Mouse (Mus musculus) limb, embryonic 14.5 days (tissue): ENCODE measurements around the gene Nek2. TPM values are rescaled to one million over a fixed set of nuclear protein-coding genes. Genes with fewer than 3 reads are reported as not detected.
A peak's percentile ranks its signal among the peaks of the same experiment; 100 is the strongest.

Experiments
- ATAC-seq: fragments of 200-750 bp; cut with Nextera tagmentation; 2 replicates; pipeline ENCODE4 v1.8.0; 2017; ENCODE audit warnings: low read depth, moderate number of reproducible peaks, moderate TSS enrichment; ENCODE audit not compliant: low FRiP score
- DNase-seq: peaks from one replicate; pipeline ENCODE4 v3.0.0-alpha.2; 2015; ENCODE audit warnings: low spot score
- H3K27ac ChIP-seq: fragments of 300-500 bp; sonication (generic); replicated peaks from 2 replicates; pipeline ENCODE4 v1.5.1; 2014; ENCODE audit warnings: low read depth, mild to moderate bottlenecking, low read length, moderate library complexity, mixed read lengths
- H3K27me3 ChIP-seq: fragments of 300-500 bp; sonication (generic); 2 replicates; pipeline ENCODE4 v1.6.1; 2014; ENCODE audit warnings: low read length, mixed read lengths; ENCODE audit not compliant: control insufficient read depth, insufficient read depth
- H3K36me3 ChIP-seq: fragments of 300-500 bp; sonication (generic); 2 replicates; pipeline ENCODE4 v1.6.1; 2014; ENCODE audit warnings: mild to moderate bottlenecking, low read length, moderate library complexity, mixed read lengths; ENCODE audit not compliant: control insufficient read depth, insufficient read depth
- H3K4me1 ChIP-seq: fragments of 300-500 bp; sonication (generic); 2 replicates; pipeline ENCODE4 v1.6.1; 2014; ENCODE audit warnings: antibody characterized with exemption, low read length, mixed read lengths; ENCODE audit not compliant: control insufficient read depth, insufficient read depth
- H3K4me2 ChIP-seq: fragments of 300-500 bp; sonication (generic); replicated peaks from 2 replicates; pipeline ENCODE4 v1.6.1; 2014; ENCODE audit warnings: low read depth, mild to moderate bottlenecking, low read length, moderate library complexity; ENCODE audit not compliant: severe bottlenecking
- H3K4me3 ChIP-seq: fragments of 300-500 bp; sonication (generic); replicated peaks from 2 replicates; pipeline ENCODE4 v1.5.1; 2014; ENCODE audit warnings: low read length
- H3K9ac ChIP-seq: fragments of 300-500 bp; sonication (generic); 2 replicates; pipeline ENCODE4 v1.6.1; 2014; ENCODE audit warnings: mild to moderate bottlenecking, low read depth, low read length, moderate library complexity; ENCODE audit not compliant: severe bottlenecking
- H3K9me3 ChIP-seq: fragments of 300-500 bp; sonication (generic); 2 replicates; pipeline ENCODE4 v1.6.1; 2016; ENCODE audit warnings: low read length; ENCODE audit not compliant: control insufficient read depth
- POLR2A ChIP-seq: fragments of 200-500 bp; IDR thresholded peaks from 2 replicates; pipeline ENCODE4 v1.8.0; 2012; ENCODE audit warnings: inconsistent platforms, mild to moderate bottlenecking, moderate library complexity, borderline replicate concordance; ENCODE audit not compliant: insufficient read depth, insufficient read length; ENCODE audit errors: extremely low read depth
- WGBS: fragments of 180-500 bp; shearing (Covaris S2); extraction: QIAGEN DNeasy Blood & Tissue Kit; methylation state at CpG from one replicate; pipeline ENCODE4 v1.1.7; 2014; 5-methylcytosine and 5-hydroxymethylcytosine counted together
- polyA plus RNA-seq, 2 experiments: library from polyadenylated mRNA; depleted of rRNA in 1 of 2; stranded (reverse) in 1 of 2; unstranded in 1 of 2; fragments of >200 nt; fragmentation: Nextera tagmentation in 1 of 2; extraction: Ambion mirVana in 1 of 2; gene quantifications; 2 replicates each; pipeline versions ENCODE4 v1.2.1 to v1.2.3; 2012 to 2014

Gene Nek2
- polyA plus RNA-seq, 2 experiments: 12.8 to 25.8 TPM

- Histone ChIP-seq H3K36me3 (no peaks in the 10 kb centered on the region), H3K27ac (no peak overlapping the region), H3K27me3 (no peaks in the 10 kb centered on the region), H3K4me2 (no peak overlapping the region), H3K9me3 (no peaks in the 10 kb centered on the region), H3K4me1 (no peaks in the 10 kb centered on the region), H3K4me3 (no peak overlapping the region), H3K9ac (no peak overlapping the region)
- ATAC-seq: no peak
- DNase-seq: no peak
- no peak for TF ChIP-seq POLR2A
- 92% methylated on average over 4 of the region's 4 CpGs for WGBS
Observed at GRCm38 (mm10) chr1:191806740-191807139, 14.5 kb upstream of the Nek2 start.

- Histone ChIP-seq H3K4me3 (no peak overlapping the region), H3K9me3 (no peaks in the 10 kb centered on the region), H3K9ac (no peak overlapping the region), H3K27me3 (no peaks in the 10 kb centered on the region), H3K4me2 (no peak overlapping the region), H3K27ac (no peak overlapping the region), H3K36me3 (no peaks in the 10 kb centered on the region), H3K4me1 (no peaks in the 10 kb centered on the region)
- no peak for DNase-seq
- no peak for ATAC-seq
- WGBS: 80% methylated on average over 7 of the region's 7 CpGs
- TF ChIP-seq POLR2A: no peak
Observed at GRCm38 (mm10) chr1:191807979-191808378, 13.3 kb upstream of the Nek2 start.

- Histone ChIP-seq H3K9ac (no peak overlapping the region), H3K4me3 (no peak overlapping the region), H3K4me2 (no peak overlapping the region), H3K4me1 (no peaks in the 10 kb centered on the region), H3K27ac (no peak overlapping the region), H3K9me3 (no peaks in the 10 kb centered on the region), H3K27me3 (no peaks in the 10 kb centered on the region), H3K36me3 (no peaks in the 10 kb centered on the region)
- 0 out of 2 replicates have a peak, but pooled peaks have one; percentile 15 for ATAC-seq
- no peak for TF ChIP-seq POLR2A
- WGBS: 74% methylated on average over 12 of the region's 12 CpGs
- no peak for DNase-seq
Observed at GRCm38 (mm10) chr1:191808688-191809223, 12.5 kb upstream of the Nek2 start.

- H3K4me2 ChIP-seq: no peak overlapping the region
- H3K9me3 ChIP-seq: no peaks in the 10 kb centered on the region
- no peak for TF ChIP-seq POLR2A
- no peak overlapping the region for H3K9ac ChIP-seq
- DNase-seq: no peak
- no peak for ATAC-seq
- WGBS: 86% methylated on average over 12 of the region's 12 CpGs
- no peaks in the 10 kb centered on the region for H3K4me1 ChIP-seq
- H3K36me3 ChIP-seq: no peaks in the 10 kb centered on the region
- no peak overlapping the region for H3K27ac ChIP-seq
- no peak overlapping the region for H3K4me3 ChIP-seq
- H3K27me3 ChIP-seq: no peaks in the 10 kb centered on the region
Observed at GRCm38 (mm10) chr1:191811774-191812173, 9.5 kb upstream of the Nek2 start.

GRCm38 (mm10) chr1:191812949-191813691 is 8.1 kb upstream of the Nek2 start:
- no peaks in the 10 kb centered on the region for H3K9me3 ChIP-seq
- TF ChIP-seq POLR2A: no peak

More at GRCm38 (mm10) chr1:191812949-191813691, 8.1 kb upstream of the Nek2 start:
- Histone ChIP-seq H3K4me2 (no peak overlapping the region), H3K36me3 (no peaks in the 10 kb centered on the region), H3K4me1 (no peaks in the 10 kb centered on the region), H3K27ac (no peak overlapping the region), H3K27me3 (no peaks in the 10 kb centered on the region), H3K9ac (no peak overlapping the region), H3K4me3 (no peak overlapping the region)
- ATAC-seq: no peak
- WGBS: 81% methylated on average over 13 of the region's 13 CpGs
- no peak for DNase-seq
